Mouse (Mus musculus) testis, adult 2 months (tissue): Measurements from ENCODE around the gene Wfikkn1. TPM values are rescaled to one million over a fixed set of nuclear protein-coding genes. Genes with fewer than 3 reads are reported as not detected.

ENCODE experiments used
- H3K27ac ChIP-seq: fragments of 200-500 bp; 2 replicates; pipeline ENCODE4 v1.5.1; 2012; ENCODE audit warnings: low read depth, low read length; ENCODE audit not compliant: control insufficient read depth, insufficient read depth
- H3K27me3 ChIP-seq: fragments of 200-500 bp; 2 replicates; pipeline ENCODE4 v1.6.1; 2012; ENCODE audit warnings: mild to moderate bottlenecking, low read length, moderate library complexity; ENCODE audit not compliant: control insufficient read depth, insufficient read depth
- H3K36me3 ChIP-seq: fragments of 200-500 bp; 2 replicates; pipeline ENCODE4 v1.6.1; 2012; ENCODE audit warnings: mild to moderate bottlenecking, low read length; ENCODE audit not compliant: control insufficient read depth, insufficient read depth
- H3K4me1 ChIP-seq: fragments of 200-500 bp; 2 replicates; pipeline ENCODE4 v1.6.1; 2012; ENCODE audit warnings: low read length; ENCODE audit not compliant: control insufficient read depth, insufficient read depth
- H3K4me3 ChIP-seq: fragments of 200-500 bp; 2 replicates; pipeline ENCODE4 v1.5.1; 2012; ENCODE audit warnings: low read depth, mild to moderate bottlenecking, low read length, moderate library complexity, mixed read lengths; ENCODE audit not compliant: control insufficient read depth
- CTCF ChIP-seq: fragments of 200-500 bp; IDR thresholded peaks from 2 replicates; pipeline ENCODE4 v1.5.1; 2012; ENCODE audit warnings: low read depth, mild to moderate bottlenecking, inconsistent platforms, low read length, moderate library complexity; ENCODE audit not compliant: control insufficient read depth, insufficient read depth, insufficient replicate concordance
- POLR2A ChIP-seq: fragments of 200-500 bp; IDR thresholded peaks from 2 replicates; pipeline ENCODE4 v1.6.1; 2012; ENCODE audit warnings: low read depth, mild to moderate bottlenecking, inconsistent platforms, low read length, moderate library complexity; ENCODE audit not compliant: control insufficient read depth
- polyA plus RNA-seq: library from polyadenylated mRNA; depleted of rRNA; stranded (reverse); fragments of >200 nt; gene quantifications from 2 replicates; pipeline ENCODE4 v1.2.3, GENCODE M21; 2012

Wfikkn1 gene
- polyA plus RNA-seq, 1 experiment = 0.98 TPM

DNA sequence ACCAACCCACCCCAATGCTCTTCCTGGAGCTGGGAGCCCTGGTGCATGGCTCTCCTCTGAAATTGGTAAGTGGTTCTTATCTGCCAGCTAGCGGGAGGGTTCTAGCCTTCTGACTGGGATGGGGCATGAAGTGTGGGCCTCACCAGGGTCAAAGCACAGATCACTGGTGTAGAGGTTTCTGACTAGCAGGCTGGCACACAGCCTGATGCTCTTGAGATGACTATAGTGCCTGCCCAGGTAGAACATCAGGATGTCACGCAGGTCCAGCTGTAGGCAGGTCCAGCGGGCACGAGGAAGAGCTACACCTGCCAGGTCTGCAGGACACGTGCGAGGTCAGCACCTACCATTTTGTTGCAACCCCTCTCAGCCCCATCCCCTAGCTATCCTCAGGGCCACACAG is 20.4 kb downstream of the Wfikkn1 start:
- Histone ChIP-seq H3K27me3 (no peaks in the 10 kb centered on the region), H3K27ac (no peak overlapping the region), H3K4me3 (peak overlapping the region; percentile 97), H3K4me1 (peaks cover 9% of the 10 kb centered on the region), H3K36me3 (no peaks in the 10 kb centered on the region)
- TF ChIP-seq POLR2A (no peak), CTCF (no peak)

DNA sequence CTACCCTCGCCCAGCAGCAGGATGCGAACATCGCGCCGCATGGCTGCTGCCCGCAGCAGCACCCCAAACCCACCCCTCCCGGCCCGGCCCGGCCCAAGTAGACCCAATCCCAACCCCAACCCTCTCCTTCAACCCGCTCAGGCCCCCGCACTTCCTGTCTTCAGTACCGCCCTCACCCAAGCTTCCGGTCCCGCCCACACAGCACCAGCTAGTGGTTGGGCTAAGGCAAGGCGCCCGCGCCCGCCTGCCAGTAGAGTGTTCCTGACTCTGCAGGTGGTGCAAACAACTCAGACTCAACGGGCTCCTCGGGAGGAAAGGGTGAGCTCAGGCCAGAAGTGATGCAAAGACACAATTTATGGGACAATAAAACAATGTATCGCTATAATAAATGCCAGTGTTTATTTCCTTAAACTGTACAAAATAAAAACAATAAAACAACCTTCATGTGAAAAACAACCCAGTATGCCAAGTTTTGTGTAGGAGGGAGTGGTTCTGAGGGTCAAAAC is 36.2 kb downstream of the Wfikkn1 start, which contains the start of gene Rhot2:
Rhot2 (minus strand) TSS at position 456 of the 506 bp plus-strand sequence.
- no peaks in the 10 kb centered on the region for H3K27me3 ChIP-seq
- peaks cover 5% of the 10 kb centered on the region for H3K4me1 ChIP-seq
- peak within 1 kb of the TSS; percentile 81 for H3K4me3 ChIP-seq
- TF ChIP-seq POLR2A (peak; percentile 63), CTCF (peak; percentile 16; the same call in 1 of the 2 replicates)
- H3K27ac ChIP-seq = peak within 1 kb of the TSS; percentile 55
- H3K36me3 ChIP-seq = no peaks in the 10 kb centered on the region

- H3K27ac ChIP-seq = peak overlapping the region; percentile 55
- no peaks in the 10 kb centered on the region for H3K36me3 ChIP-seq
Measured at GRCm38 (mm10) chr17:25843636-25844395, 36.8 kb downstream of the Wfikkn1 start.

GRCm38 (mm10) chr17:25843122-25843521 is 37.5 kb downstream of the Wfikkn1 start:
- Histone ChIP-seq H3K27me3 (no peaks in the 10 kb centered on the region), H3K4me3 (no peak overlapping the region), H3K27ac (no peak overlapping the region), H3K4me1 (peaks cover 5% of the 10 kb centered on the region), H3K36me3 (no peaks in the 10 kb centered on the region)
- TF ChIP-seq POLR2A (no peak), CTCF (no peak)

More at GRCm38 (mm10) chr17:25843636-25844395, 36.8 kb downstream of the Wfikkn1 start:
- Histone ChIP-seq H3K4me3 (peak overlapping the region; percentile 81), H3K4me1 (peaks cover 5% of the 10 kb centered on the region), H3K27me3 (no peaks in the 10 kb centered on the region)
- no peak for TF ChIP-seq CTCF
- TF ChIP-seq POLR2A = no peak

DNA sequence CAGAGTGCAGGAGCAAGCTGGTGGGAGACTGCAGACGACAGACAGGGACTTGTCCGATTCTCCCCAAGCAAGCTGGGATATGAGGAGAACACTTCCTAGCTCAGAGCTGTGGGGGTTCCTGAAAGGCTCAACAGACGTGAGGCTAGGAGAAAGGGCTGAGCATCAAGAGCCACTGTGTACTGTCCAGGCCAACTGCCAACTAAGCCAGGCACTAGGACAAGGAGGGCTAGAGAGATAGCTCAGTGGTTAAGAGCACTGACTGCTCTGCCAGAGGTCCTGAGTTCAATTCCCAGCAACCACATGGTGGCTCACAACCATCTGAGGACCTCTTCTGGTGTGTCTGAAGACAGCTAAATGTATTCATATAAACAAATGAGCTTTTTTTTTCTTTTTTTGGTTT is 38.1 kb downstream of the Wfikkn1 start:
- no peaks in the 10 kb centered on the region for H3K36me3 ChIP-seq
- H3K27me3 ChIP-seq = no peaks in the 10 kb centered on the region
- no peak overlapping the region for H3K27ac ChIP-seq
- TF ChIP-seq POLR2A (no peak), CTCF (no peak)
- no peak overlapping the region for H3K4me3 ChIP-seq
- H3K4me1 ChIP-seq = peaks cover 8% of the 10 kb centered on the region

- Histone ChIP-seq H3K4me1 (peaks cover 18% of the 10 kb centered on the region), H3K27me3 (no peaks in the 10 kb centered on the region), H3K36me3 (no peaks in the 10 kb centered on the region), H3K4me3 (no peak within 1 kb of the TSS), H3K27ac (no peak within 1 kb of the TSS)
- TF ChIP-seq POLR2A (no peak), CTCF (no peak)
Measured at GRCm38 (mm10) chr17:25841117-25841880, 39.4 kb downstream of the Wfikkn1 start, which contains the start of gene Gm20683. Gene Gm20683 (minus strand): TSS chr17:25841763.

DNA sequence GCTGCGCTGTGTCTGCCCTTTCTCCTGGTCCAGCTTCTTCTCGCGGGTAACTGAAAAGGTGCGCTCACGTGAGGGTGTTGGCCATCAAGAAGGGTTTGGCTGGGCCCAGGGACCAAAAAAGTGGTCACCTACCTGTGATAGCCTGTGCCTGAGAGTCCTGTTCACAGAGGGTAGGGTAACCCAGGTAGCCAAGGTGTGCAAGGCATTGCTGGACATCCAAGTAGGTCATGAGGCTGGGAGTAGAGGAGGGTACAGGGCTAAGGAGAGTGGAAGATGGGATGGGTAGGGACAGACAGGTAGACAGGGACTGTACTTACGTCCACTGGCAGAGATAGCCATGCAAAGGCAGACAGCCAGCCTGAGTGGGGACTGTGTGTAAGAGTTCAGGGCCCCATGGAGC is 40.1 kb downstream of the Wfikkn1 start:
- Histone ChIP-seq H3K4me1 (peaks cover 22% of the 10 kb centered on the region), H3K4me3 (no peak overlapping the region), H3K27me3 (no peaks in the 10 kb centered on the region), H3K27ac (no peak overlapping the region), H3K36me3 (no peaks in the 10 kb centered on the region)
- TF ChIP-seq CTCF (no peak), POLR2A (no peak)
